Mouse (Mus musculus): ENCODE measurements around the gene Drosha. TPM values are rescaled to one million over a fixed set of nuclear protein-coding genes. Genes with fewer than 3 reads are reported as not detected.
A peak's percentile ranks its signal among the peaks of the same experiment; 100 is the strongest.
"Not testable (repeated sequence)": the region's sequence is repeated elsewhere in the genome, so short reads cannot be mapped to it uniquely, and the experiment has no call there.

Drosha gene
- polyA plus RNA-seq, 1 experiment, result 10.0 TPM

- Histone ChIP-seq H3K27ac (ENCODE audit: insufficient read depth, low read length) (no peak overlapping the region), H3K27me3 (ENCODE audit: control insufficient read depth, insufficient read depth, low read length) (no peaks in the 10 kb centered on the region), H3K4me1 (ENCODE audit: control insufficient read depth, insufficient read depth, insufficient read length) (no peaks in the 10 kb centered on the region), H3K4me3 (ENCODE audit: extremely low read depth, insufficient read depth, insufficient read length) (no peak overlapping the region), H3K36me3 (ENCODE audit: control insufficient read depth, insufficient read depth, low read length) (no peaks in the 10 kb centered on the region)
- TF ChIP-seq CTCF (IDR thresholded peaks at IDR 0.05; ENCODE audit: extremely low read depth, insufficient read depth, insufficient read length, insufficient replicate concordance) (peak; percentile 10; the same call in 1 of the 2 replicates), POLR2A (IDR thresholded peaks at IDR 0.05; ENCODE audit: low read depth, low read length) (no peak)
- 1% methylated on average over 2 of the region's 2 CpGs for WGBS
- peak; percentile 45 to 70 for DNase-seq (ENCODE audit: low read depth in 1 of 2, low spot score in 2 of 2)
Measured at GRCm38 (mm10) chr15:12795457-12795894, 29.1 kb upstream of the Drosha start.

DNA sequence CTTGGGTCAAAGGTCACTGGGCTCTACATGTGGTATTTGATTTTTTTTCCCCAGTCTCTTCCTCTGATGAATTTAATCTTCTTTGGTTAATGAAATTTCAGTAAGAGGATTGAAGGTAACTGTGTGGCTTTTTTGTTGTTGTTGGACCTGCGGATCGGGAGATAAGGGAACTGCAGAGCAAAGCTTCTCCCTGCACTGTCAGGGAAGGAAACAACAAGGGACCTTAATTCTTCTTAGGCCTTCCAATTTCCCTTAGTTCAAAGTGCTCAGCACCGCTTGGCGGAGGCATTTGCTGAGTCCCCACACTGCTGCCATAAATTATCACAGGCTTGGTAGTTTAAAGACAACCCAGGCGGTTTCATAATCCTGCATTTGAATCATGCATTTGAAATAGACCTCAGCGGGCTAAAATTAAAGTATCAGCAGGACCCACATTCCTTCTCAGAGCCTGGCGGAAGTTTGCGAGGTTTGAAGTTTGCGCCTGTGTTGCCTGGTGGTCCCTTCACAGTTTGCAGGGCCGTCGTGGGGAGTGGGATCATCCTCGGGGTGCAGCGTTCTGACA is 28.6 kb upstream of the Drosha start:
- Histone ChIP-seq H3K4me1 (ENCODE audit: control insufficient read depth, insufficient read depth, insufficient read length) (no peaks in the 10 kb centered on the region), H3K36me3 (ENCODE audit: control insufficient read depth, insufficient read depth, low read length) (no peaks in the 10 kb centered on the region), H3K27me3 (ENCODE audit: control insufficient read depth, insufficient read depth, low read length) (no peaks in the 10 kb centered on the region), H3K4me3 (ENCODE audit: extremely low read depth, insufficient read depth, insufficient read length) (no peak overlapping the region), H3K27ac (ENCODE audit: insufficient read depth, low read length) (no peak overlapping the region)
- DNase-seq (ENCODE audit: low read depth in 1 of 2, low spot score in 2 of 2), result no peak
- TF ChIP-seq CTCF (IDR thresholded peaks at IDR 0.05; ENCODE audit: extremely low read depth, insufficient read depth, insufficient read length, insufficient replicate concordance) (no peak), POLR2A (IDR thresholded peaks at IDR 0.05; ENCODE audit: low read depth, low read length) (no peak)
- 76% methylated on average over 13 of the region's 13 CpGs for WGBS

DNA sequence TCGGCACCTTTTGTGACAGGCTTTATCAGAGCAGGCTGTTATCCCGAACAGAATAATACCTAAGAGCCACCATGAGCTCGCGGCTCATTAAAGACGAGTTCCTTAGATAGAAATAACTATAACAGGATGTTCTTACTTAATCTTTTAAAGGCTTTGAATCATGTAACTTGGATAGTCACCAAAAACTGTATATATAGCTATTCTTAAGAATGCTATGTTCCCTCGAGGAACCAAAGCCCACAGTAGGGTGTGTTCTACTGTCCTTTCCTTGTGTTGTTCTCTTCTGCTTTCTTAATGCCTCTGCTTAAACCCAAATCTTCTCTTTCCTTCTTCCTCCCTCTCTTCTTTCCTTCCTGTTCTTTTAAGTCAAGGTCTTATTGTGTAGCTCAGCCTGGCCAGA is 26.6 kb upstream of the Drosha start:
- no peaks in the 10 kb centered on the region for H3K27me3 ChIP-seq (ENCODE audit: control insufficient read depth, insufficient read depth, low read length)
- no peak for DNase-seq (ENCODE audit: low read depth in 1 of 2, low spot score in 2 of 2)
- H3K36me3 ChIP-seq (ENCODE audit: control insufficient read depth, insufficient read depth, low read length), result no peaks in the 10 kb centered on the region
- H3K27ac ChIP-seq (ENCODE audit: insufficient read depth, low read length), result no peak overlapping the region
- TF ChIP-seq CTCF (IDR thresholded peaks at IDR 0.05; ENCODE audit: extremely low read depth, insufficient read depth, insufficient read length, insufficient replicate concordance) (no peak), POLR2A (IDR thresholded peaks at IDR 0.05; ENCODE audit: low read depth, low read length) (no peak)
- H3K4me1 ChIP-seq (ENCODE audit: control insufficient read depth, insufficient read depth, insufficient read length), result no peaks in the 10 kb centered on the region
- WGBS, result 66% methylated on average over 6 of the region's 6 CpGs
- H3K4me3 ChIP-seq (ENCODE audit: extremely low read depth, insufficient read depth, insufficient read length), result no peak overlapping the region

DNA sequence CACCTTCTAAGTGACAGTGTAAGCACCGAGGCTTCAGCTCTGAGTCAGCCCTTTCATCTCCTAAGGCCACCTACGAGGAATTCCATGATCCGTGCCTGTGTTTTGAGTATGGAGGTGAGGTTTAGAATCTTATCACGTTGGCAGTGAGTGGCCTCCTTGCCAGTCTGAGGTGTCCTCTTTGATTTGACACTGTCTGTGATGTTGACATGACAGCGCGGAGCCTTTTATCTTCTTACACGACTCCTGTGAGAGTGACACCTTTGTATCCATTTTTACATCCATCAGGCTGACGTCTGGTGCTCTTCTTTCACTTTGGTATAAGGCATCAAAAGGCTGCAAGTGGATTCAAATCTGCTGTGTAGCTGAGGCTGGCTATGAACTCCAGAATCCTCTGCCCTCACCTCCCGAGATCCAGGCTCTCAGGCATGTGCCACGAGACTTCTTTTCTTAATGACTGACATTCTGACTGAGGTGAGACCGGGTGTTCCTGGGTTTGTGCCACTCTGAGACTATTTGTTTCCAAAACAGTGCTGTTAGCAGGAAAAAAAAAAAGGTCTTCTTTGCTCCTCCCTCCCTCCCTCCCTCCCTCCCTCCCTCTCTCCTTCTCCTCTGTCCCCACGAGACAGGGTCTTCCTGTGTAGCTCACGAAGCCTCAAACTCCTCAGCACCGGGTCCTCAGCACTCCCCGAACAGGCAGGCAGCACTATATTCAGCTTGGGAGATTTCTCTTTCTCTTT is 24.0 kb upstream of the Drosha start:
- 59% methylated on average over 15 of the region's 15 CpGs for WGBS
- Histone ChIP-seq H3K36me3 (ENCODE audit: control insufficient read depth, insufficient read depth, low read length) (no peaks in the 10 kb centered on the region), H3K27ac (ENCODE audit: insufficient read depth, low read length) (no peak overlapping the region), H3K4me3 (ENCODE audit: extremely low read depth, insufficient read depth, insufficient read length) (peak overlapping the region; percentile 38; the same call in 1 of the 2 replicates), H3K27me3 (ENCODE audit: control insufficient read depth, insufficient read depth, low read length) (no peaks in the 10 kb centered on the region), H3K4me1 (ENCODE audit: control insufficient read depth, insufficient read depth, insufficient read length) (no peaks in the 10 kb centered on the region)
- no peak for DNase-seq (ENCODE audit: low read depth in 1 of 2, low spot score in 2 of 2)
- no peak for TF ChIP-seq POLR2A (IDR thresholded peaks at IDR 0.05; ENCODE audit: low read depth, low read length)
- no peak for TF ChIP-seq CTCF (IDR thresholded peaks at IDR 0.05; ENCODE audit: extremely low read depth, insufficient read depth, insufficient read length, insufficient replicate concordance)

DNA sequence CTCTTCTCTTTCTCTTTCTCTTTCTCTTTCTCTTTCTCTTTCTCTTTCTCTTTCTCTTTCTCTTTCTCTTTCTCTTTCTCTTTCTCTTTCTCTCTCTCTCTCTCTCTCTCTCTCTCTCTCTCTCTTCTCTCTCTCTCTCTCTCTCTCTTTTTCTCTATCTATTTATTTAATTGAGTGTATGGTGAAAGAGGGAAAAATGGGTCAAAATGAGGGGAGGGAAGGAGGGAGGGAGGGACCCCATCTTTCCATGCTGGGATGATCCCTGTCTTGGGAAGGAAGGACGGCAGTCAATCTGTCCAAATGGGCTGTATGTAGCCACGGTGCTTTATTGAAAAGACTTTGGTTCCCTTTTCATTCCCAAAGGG is 23.5 kb upstream of the Drosha start:
- H3K27ac ChIP-seq (ENCODE audit: insufficient read depth, low read length); H3K36me3 ChIP-seq (ENCODE audit: control insufficient read depth, insufficient read depth, low read length); H3K27me3 ChIP-seq (ENCODE audit: control insufficient read depth, insufficient read depth, low read length); DNase-seq (ENCODE audit: low read depth in 1 of 2, low spot score in 2 of 2); H3K4me1 ChIP-seq (ENCODE audit: control insufficient read depth, insufficient read depth, insufficient read length): not testable (repeated sequence)
- 0 out of 2 replicates have a peak overlapping the region, but pooled peaks have one; percentile 38 for H3K4me3 ChIP-seq (ENCODE audit: extremely low read depth, insufficient read depth, insufficient read length)
- WGBS, result 89% methylated on average over 2 of the region's 2 CpGs

DNA sequence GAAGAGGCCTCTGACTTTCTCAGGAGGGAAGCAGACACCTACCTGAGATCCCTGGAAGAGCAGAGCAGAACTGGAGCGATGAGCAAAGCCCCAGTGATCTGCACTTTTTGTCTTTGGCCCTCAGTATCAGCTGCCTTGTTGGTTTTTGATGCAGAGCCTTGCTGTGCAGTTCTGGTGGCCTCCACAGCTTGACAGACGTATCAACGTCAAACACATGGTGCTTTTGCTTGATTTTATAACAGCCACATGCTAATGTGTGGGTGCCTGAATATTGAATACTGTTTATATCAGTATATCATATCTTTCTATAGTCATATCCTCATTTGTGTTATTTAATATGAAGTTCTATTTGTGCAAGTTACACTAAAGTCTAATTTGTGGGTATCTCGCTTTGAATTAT is 19.5 kb upstream of the Drosha start:
- WGBS, result 87% methylated on average over 4 of the region's 4 CpGs
- Histone ChIP-seq H3K4me3 (ENCODE audit: extremely low read depth, insufficient read depth, insufficient read length) (no peak overlapping the region), H3K4me1 (ENCODE audit: control insufficient read depth, insufficient read depth, insufficient read length) (no peaks in the 10 kb centered on the region), H3K27ac (ENCODE audit: insufficient read depth, low read length) (no peak overlapping the region), H3K36me3 (ENCODE audit: control insufficient read depth, insufficient read depth, low read length) (peaks cover 5% of the 10 kb centered on the region; the same call in 1 of the 2 replicates), H3K27me3 (ENCODE audit: control insufficient read depth, insufficient read depth, low read length) (no peaks in the 10 kb centered on the region)
- TF ChIP-seq POLR2A (IDR thresholded peaks at IDR 0.05; ENCODE audit: low read depth, low read length) (no peak), CTCF (IDR thresholded peaks at IDR 0.05; ENCODE audit: extremely low read depth, insufficient read depth, insufficient read length, insufficient replicate concordance) (no peak)
- DNase-seq (ENCODE audit: low read depth in 1 of 2, low spot score in 2 of 2), result no peak

DNA sequence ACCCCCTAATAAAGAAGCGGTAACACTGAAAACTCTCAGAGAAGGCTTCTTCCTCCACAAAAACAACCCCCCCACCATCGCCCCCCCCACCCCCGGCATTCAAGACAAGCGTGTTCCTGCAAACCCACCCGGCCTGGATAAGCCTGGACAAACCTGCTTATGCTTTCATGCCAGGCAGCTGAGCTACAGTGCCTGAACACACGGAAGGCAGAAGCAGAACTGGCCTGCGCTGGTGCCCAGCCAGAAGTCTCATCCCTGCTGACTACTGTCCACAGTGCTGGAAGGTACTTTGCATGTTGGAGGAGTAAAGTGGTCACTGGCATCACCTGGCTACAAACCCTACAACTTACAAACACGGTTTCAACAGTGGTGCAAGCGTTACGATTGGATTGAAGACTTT is 17.5 kb upstream of the Drosha start:
- H3K27me3 ChIP-seq (ENCODE audit: control insufficient read depth, insufficient read depth, low read length), result no peaks in the 10 kb centered on the region
- no peak for DNase-seq (ENCODE audit: low read depth in 1 of 2, low spot score in 2 of 2)
- 98% methylated on average over 10 of the region's 10 CpGs for WGBS

More for the DNA sequence above, 17.5 kb upstream of the Drosha start:
- no peaks in the 10 kb centered on the region for H3K4me1 ChIP-seq (ENCODE audit: control insufficient read depth, insufficient read depth, insufficient read length)
- H3K36me3 ChIP-seq (ENCODE audit: control insufficient read depth, insufficient read depth, low read length), result peaks cover 7% of the 10 kb centered on the region
- no peak overlapping the region for H3K4me3 ChIP-seq (ENCODE audit: extremely low read depth, insufficient read depth, insufficient read length)
- no peak overlapping the region for H3K27ac ChIP-seq (ENCODE audit: insufficient read depth, low read length)
- TF ChIP-seq POLR2A (IDR thresholded peaks at IDR 0.05; ENCODE audit: low read depth, low read length), result no peak
- TF ChIP-seq CTCF (IDR thresholded peaks at IDR 0.05; ENCODE audit: extremely low read depth, insufficient read depth, insufficient read length, insufficient replicate concordance), result no peak
